Mouse (Mus musculus) hematopoietic stem cell, adult 5-6 weeks (primary cell): ENCODE data around the gene Senp3. TPM values are rescaled to one million over a fixed set of nuclear protein-coding genes. Genes with fewer than 3 reads are reported as not detected.
A peak's percentile ranks its signal among the peaks of the same experiment; 100 is the strongest.
"Not testable (repeated sequence)": the region's sequence is repeated elsewhere in the genome, so short reads cannot be mapped to it uniquely, and the experiment has no call there.

ENCODE experiments used
- ATAC-seq, 2 experiments: fragments of 125-278 bp in 1 of 2; replicated peaks in 1 of 2; 2 replicates each; pipeline ENCODE4 v1.8.0; 2016 to 2017; ENCODE audit warnings: inconsistent platforms in 2 of 2, mild to moderate bottlenecking in 2 of 2, moderate number of reproducible peaks in 2 of 2, low read depth in 1 of 2, moderate TSS enrichment in 1 of 2; ENCODE audit not compliant: low FRiP score in 2 of 2, poor library complexity in 2 of 2, severe bottlenecking in 2 of 2, insufficient read depth in 1 of 2, low TSS enrichment in 1 of 2
- total RNA-seq: library from RNA; stranded (forward); fragments of 172-1452, 232-1000 nt; gene quantifications from 2 replicates; pipeline ENCODE4 v1.2.3, GENCODE M21; 2017

Gene Senp3
- total RNA-seq, 1 experiment from 2014 or later, result 105 TPM

DNA sequence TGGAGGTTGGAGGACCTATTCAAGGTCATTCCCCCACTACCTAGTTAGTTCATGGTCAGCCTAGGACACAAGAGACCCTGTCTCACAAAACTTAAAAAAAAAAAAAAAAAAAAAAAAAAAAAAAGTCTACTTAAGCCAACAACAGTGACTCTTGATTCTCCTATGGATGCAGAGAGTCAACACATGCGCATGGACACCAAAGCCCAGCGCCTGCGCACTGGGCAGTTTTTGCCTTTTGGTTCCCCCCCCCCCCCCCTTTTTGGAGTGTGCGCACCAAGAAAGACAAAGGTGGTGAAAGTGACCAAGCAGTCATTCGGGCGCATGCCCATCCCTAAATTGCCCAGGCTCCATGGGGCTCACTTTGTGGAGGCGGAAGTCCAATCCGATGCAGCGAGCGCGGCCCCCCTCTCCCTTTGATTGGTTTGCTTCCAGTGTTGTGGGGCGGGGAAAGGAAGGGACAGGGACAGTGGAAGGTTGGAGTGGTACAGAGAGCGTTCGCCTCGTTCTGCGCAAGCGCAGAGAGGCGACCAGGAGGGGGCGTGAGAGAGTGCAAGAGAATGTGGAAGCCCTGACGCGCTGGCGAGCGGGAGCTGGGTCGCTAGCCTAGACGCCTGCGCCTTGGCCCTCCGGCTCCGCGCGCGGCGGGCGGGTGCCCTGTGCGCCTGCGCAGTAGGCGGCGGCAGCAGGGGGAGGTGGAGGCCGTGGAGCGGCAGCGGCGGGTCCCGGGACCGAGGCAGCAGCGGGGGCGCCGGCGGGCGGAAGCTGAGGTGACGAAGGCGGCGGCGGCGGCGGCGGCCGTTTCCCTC lies 49.4 kb downstream of the Senp3 start, which contains the start of gene Fxr2:
TSS of gene Fxr2 (plus strand) at position 707 of the 806 bp plus-strand sequence.
- peak; percentile 95 for ATAC-seq

DNA sequence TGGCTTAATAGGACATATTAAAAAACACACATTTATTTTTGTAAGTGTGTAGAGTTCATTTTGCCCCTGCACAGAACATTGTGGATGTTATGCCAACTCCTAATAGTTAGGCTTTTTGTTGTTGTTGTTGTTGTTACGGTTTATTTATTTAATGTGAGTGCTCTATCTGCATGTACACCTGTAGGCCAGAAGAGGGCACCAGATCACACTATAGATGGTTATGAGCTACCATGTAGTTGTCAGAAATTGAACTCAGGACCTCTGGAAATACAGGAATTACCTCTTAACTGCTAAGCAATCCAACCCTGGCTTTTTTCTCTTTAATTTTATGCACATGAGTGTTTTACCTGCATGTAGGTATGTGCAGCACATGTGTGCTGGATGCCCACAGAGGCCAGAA lies 52.1 kb downstream of the Senp3 start:
- ATAC-seq, result no peak

DNA sequence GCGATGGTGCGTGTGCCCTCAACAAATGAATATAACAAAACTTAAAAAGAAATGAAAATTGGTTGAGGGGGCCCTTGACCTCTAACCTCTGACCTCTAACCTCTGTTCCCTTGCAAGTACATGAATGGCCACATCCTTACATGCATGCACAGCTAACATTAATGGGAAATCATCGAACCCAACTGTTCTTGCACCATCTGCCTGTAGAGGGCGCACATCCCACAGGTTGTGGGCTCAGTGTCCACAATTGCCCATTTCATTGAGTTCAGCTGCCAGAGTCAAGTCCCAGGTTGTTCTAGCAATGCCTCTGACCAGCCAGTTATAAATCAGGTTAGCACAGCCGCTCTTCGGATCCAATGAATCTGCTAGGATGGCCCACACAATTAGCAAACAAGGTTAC lies 53.6 kb downstream of the Senp3 start:
- ATAC-seq, result peak in 1 of 2 experiments; percentile 44; a peak in 2 of 4 replicates

DNA sequence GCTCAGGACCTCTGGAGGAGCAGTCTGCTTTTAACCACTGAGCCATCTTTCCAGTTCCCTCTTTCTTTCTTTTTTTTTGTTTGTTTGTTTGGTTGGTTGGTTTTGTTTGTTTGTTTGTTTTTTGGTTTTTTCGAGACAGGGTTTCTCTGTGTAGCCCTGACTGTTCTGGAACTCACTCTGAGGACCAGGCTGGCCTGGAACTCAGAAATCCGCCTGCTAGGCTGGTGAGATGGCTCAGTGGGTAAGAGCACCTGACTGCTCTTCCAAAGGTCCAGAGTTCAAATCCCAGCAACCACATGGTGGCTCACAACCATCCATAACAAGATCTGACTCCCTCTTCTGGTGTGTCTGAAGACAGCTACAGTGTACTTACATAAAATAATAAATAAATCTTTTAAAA lies 57.5 kb downstream of the Senp3 start:
- ATAC-seq, result not testable (repeated sequence)

Other genes with a start within 250 kb of the Senp3 start
- under 0.01 TPM in 1 of 2 replicates, not detected in the other for gene Dnah2, start 133.0 kb downstream of the Senp3 start, total RNA-seq
- gene Efnb3, start 121.9 kb downstream of the Senp3 start, total RNA-seq, result 0.10 TPM in 1 of 2 replicates, not detected in the other
- 4.6 and 6.4 TPM in 2 replicates for gene Wrap53, start 101.8 kb downstream of the Senp3 start, total RNA-seq
- 68.4 and 96.6 TPM in 2 replicates for gene Trp53, start 101.7 kb downstream of the Senp3 start, total RNA-seq
- gene Atp1b2, start 76.1 kb downstream of the Senp3 start, total RNA-seq, result 1.0 and 7.6 TPM in 2 replicates
- gene Shbg, start 64.2 kb downstream of the Senp3 start, total RNA-seq, result not detected in 2 replicates
- gene Sat2, start 60.1 kb downstream of the Senp3 start, total RNA-seq, result 1.4 TPM in 1 of 2 replicates, not detected in the other
- gene Fxr2, start 49.1 kb downstream of the Senp3 start, total RNA-seq, result 51.2 and 60.8 TPM in 2 replicates
- 1.5 TPM in 1 of 2 replicates, not detected in the other for gene Sox15, start 26.8 kb downstream of the Senp3 start, total RNA-seq
- gene Mpdu1, start 19.4 kb downstream of the Senp3 start, total RNA-seq, result 41.3 and 73.7 TPM in 2 replicates
- 11.4 and 16.7 TPM in 2 replicates for gene Cd68, start 15.9 kb downstream of the Senp3 start, total RNA-seq
- gene Eif4a1, start 9.7 kb downstream of the Senp3 start, total RNA-seq, result 838 and 888 TPM in 2 replicates
- 13.9 and 15.9 TPM in 2 replicates for gene Tnfsf13, start 3.7 kb upstream of the Senp3 start, total RNA-seq
- 1.4 and 3.3 TPM in 2 replicates for gene Tnfsf12, start 13.8 kb upstream of the Senp3 start, total RNA-seq
- gene Tnfsfm13, start 14.0 kb upstream of the Senp3 start, total RNA-seq, result 1.5 and 2.9 TPM in 2 replicates
- gene Polr2a, start 76.6 kb upstream of the Senp3 start, total RNA-seq, result 11.3 and 55.7 TPM in 2 replicates
- gene Slc35g3, start 79.9 kb upstream of the Senp3 start, total RNA-seq, result not detected in 2 replicates
- 4.4 and 6.9 TPM in 2 replicates for gene Zbtb4, start 83.8 kb upstream of the Senp3 start, total RNA-seq
- gene Chrnb1, start 113.9 kb upstream of the Senp3 start, total RNA-seq, result 11.4 and 21.2 TPM in 2 replicates
- gene Fgf11, start 119.8 kb upstream of the Senp3 start, total RNA-seq, result 3.9 and 5.4 TPM in 2 replicates
- 0.30 and 1.0 TPM in 2 replicates for gene Tmem102, start 123.5 kb upstream of the Senp3 start, total RNA-seq
- not detected in 2 replicates for gene Gm39566, start 133.2 kb upstream of the Senp3 start, total RNA-seq
- not detected in 2 replicates for gene Spem2, start 136.4 kb upstream of the Senp3 start, total RNA-seq
- not detected in 2 replicates for gene Spem1, start 140.1 kb upstream of the Senp3 start, total RNA-seq
- gene Nlgn2, start 155.7 kb upstream of the Senp3 start, total RNA-seq, result 8.7 and 17.8 TPM in 2 replicates
- 130 and 149 TPM in 2 replicates for gene Tmem256, start 156.4 kb upstream of the Senp3 start, total RNA-seq
- gene Plscr3, start 164.3 kb upstream of the Senp3 start, total RNA-seq, result 27.2 and 33.3 TPM in 2 replicates
- gene Tnk1, start 176.6 kb upstream of the Senp3 start, total RNA-seq, result 0.50 and 4.4 TPM in 2 replicates
- gene Tmem95, start 195.9 kb upstream of the Senp3 start, total RNA-seq, result not detected in 2 replicates
- 1.3 and 2.7 TPM in 2 replicates for gene Kctd11, start 199.3 kb upstream of the Senp3 start, total RNA-seq
- gene Acap1, start 213.5 kb upstream of the Senp3 start, total RNA-seq, result 136 and 171 TPM in 2 replicates
- gene 2810408A11Rik, start 218.9 kb upstream of the Senp3 start, total RNA-seq, result 12.1 and 33.3 TPM in 2 replicates
- 23.3 and 34.1 TPM in 2 replicates for gene Neurl4, start 219.0 kb upstream of the Senp3 start, total RNA-seq
- 37.0 and 64.9 TPM in 2 replicates for gene Gps2, start 231.8 kb upstream of the Senp3 start, total RNA-seq
- gene Eif5a, start 239.9 kb upstream of the Senp3 start, total RNA-seq, result 553 and 938 TPM in 2 replicates